Mouse (Mus musculus): ENCODE results near the gene Tbx10.

Gene Tbx10

GRCm38 (mm10) chr19:3975866-3976265 lies 16.7 kb upstream of the Tbx10 start:
- DNase-seq (ENCODE audit: low read depth, low spot score), result no peak

GRCm38 (mm10) chr19:3980309-3980708 lies 12.2 kb upstream of the Tbx10 start:
- peak; percentile 87 for DNase-seq (ENCODE audit: low read depth, low spot score)

GRCm38 (mm10) chr19:3980917-3981316 lies 11.6 kb upstream of the Tbx10 start:
- no peak for DNase-seq (ENCODE audit: low read depth, low spot score)

GRCm38 (mm10) chr19:3983527-3984200 lies 8.9 kb upstream of the Tbx10 start:
- DNase-seq (ENCODE audit: low read depth, low spot score), result no peak

GRCm38 (mm10) chr19:3985261-3985681 lies 7.3 kb upstream of the Tbx10 start:
- no peak for DNase-seq (ENCODE audit: low read depth, low spot score)

GRCm38 (mm10) chr19:3986334-3986733 lies 6.2 kb upstream of the Tbx10 start, which contains the start of gene Acy3:
Gene Acy3 (plus strand): TSS chr19:3986570.
- DNase-seq (ENCODE audit: low read depth, low spot score), result peak; percentile 86

GRCm38 (mm10) chr19:3988066-3988465 lies 4.5 kb upstream of the Tbx10 start:
- peak; percentile 61 for DNase-seq (ENCODE audit: low read depth, low spot score)

GRCm38 (mm10) chr19:3988750-3989149 lies 3.8 kb upstream of the Tbx10 start:
- DNase-seq (ENCODE audit: low read depth, low spot score), result peak; percentile 82

- DNase-seq (ENCODE audit: low read depth, low spot score), result no peak
Observed at GRCm38 (mm10) chr19:3990804-3991203, 1.7 kb upstream of the Tbx10 start.

GRCm38 (mm10) chr19:3991562-3991961 lies 990 bp upstream of the Tbx10 start:
- no peak for DNase-seq (ENCODE audit: low read depth, low spot score)

- no peak for DNase-seq (ENCODE audit: low read depth, low spot score)
Observed at GRCm38 (mm10) chr19:3991966-3992365, 586 bp upstream of the Tbx10 start.

GRCm38 (mm10) chr19:3994932-3995331 lies 2.4 kb downstream of the Tbx10 start:
- DNase-seq (ENCODE audit: low read depth, low spot score), result no peak

- no peak for DNase-seq (ENCODE audit: low read depth, low spot score)
Observed at GRCm38 (mm10) chr19:3995505-3995904, 3.0 kb downstream of the Tbx10 start.

GRCm38 (mm10) chr19:3996106-3996505 lies 3.6 kb downstream of the Tbx10 start:
- no peak for DNase-seq (ENCODE audit: low read depth, low spot score)

- no peak for DNase-seq (ENCODE audit: low read depth, low spot score)
Observed at GRCm38 (mm10) chr19:3996747-3997146, 4.2 kb downstream of the Tbx10 start.

- DNase-seq (ENCODE audit: low read depth, low spot score), result no peak
Observed at GRCm38 (mm10) chr19:3997231-3997630, 4.7 kb downstream of the Tbx10 start.

GRCm38 (mm10) chr19:3998335-3998734 lies 5.8 kb downstream of the Tbx10 start:
- no peak for DNase-seq (ENCODE audit: low read depth, low spot score)

GRCm38 (mm10) chr19:3999121-3999730 lies 6.7 kb downstream of the Tbx10 start:
- no peak for DNase-seq (ENCODE audit: low read depth, low spot score)

- DNase-seq (ENCODE audit: low read depth, low spot score), result peak; percentile 98
Observed at GRCm38 (mm10) chr19:4000119-4000900, 7.8 kb downstream of the Tbx10 start, which contains the start of the genes Nudt8 and Gm49405. Gene Nudt8 (plus strand): TSS chr19:4000580. Gene Gm49405 (plus strand): TSS chr19:4000626.

GRCm38 (mm10) chr19:4000949-4001525 lies 8.5 kb downstream of the Tbx10 start:
- no peak for DNase-seq (ENCODE audit: low read depth, low spot score)

- no peak for DNase-seq (ENCODE audit: low read depth, low spot score)
Observed at GRCm38 (mm10) chr19:4001752-4002151, 9.2 kb downstream of the Tbx10 start.

GRCm38 (mm10) chr19:4003112-4003511 lies 10.6 kb downstream of the Tbx10 start, which contains the start of gene Doc2g:
Gene Doc2g (plus strand): TSS chr19:4003313.
- DNase-seq (ENCODE audit: low read depth, low spot score), result no peak
